Mouse (Mus musculus): ENCODE data around the gene Adamtsl3.

- TF ChIP-seq EP300 (IDR thresholded peaks at IDR 0.05; ENCODE audit: low read depth) (no peak), CTCF (IDR thresholded peaks at IDR 0.05; ENCODE audit: low read depth) (no peak)
Measured at GRCm38 (mm10) chr7:82533747-82534504, 198.4 kb downstream of the Adamtsl3 start.
